ENCODE assay signal across 8 mouse cellular contexts in the genomic region with DNA sequence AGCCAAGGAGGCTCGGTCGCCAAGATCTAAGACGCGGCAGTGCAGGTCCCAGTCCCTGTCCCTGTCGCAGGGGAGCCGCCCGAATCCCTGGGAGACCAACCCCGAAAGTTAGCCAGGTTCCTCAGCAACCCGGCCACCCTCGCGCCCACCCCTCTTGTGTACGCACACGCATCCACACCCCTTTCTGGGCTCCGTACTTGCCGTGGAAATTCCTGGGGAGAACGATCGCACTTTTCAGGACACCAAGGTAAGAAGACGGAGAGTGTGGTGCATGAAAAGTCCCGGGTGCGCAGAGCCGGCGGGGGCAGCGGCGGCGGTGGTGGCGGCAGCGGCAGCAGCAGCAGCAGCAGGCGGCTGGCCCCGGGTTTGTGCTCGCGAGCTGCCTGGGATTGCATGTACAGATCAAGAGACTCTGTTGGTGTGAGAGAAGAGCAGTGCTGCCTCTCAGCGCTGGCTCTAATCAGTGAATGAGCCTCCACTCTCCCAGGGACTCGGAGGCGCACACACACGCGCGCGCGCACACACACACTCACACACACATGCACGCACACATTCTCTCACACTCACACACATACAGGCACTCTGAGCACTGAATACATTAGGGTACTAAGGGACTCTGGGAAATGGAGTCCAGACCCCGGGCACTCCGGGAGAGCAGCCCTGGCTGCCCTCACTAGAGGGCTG. TPM values are rescaled to one million over a fixed set of nuclear protein-coding genes. Genes with fewer than 3 reads are reported as not detected.
A peak's percentile ranks its signal among the peaks of the same experiment; 100 is the strongest.
DNase-seq lines count a peak whose midpoint lies in the region; ATAC-seq and TF ChIP-seq lines count a peak whose summit lies in the region.

A gene (minus strand): TSS at position 571 of the 684 bp plus-strand sequence.

- no peak for TF ChIP-seq CTCF in G1E (IDR thresholded peaks at IDR 0.05; ENCODE audit: low read depth, low read length)
- no peak for TF ChIP-seq CTCF in layer of hippocampus, adult 2 months (conservative IDR thresholded peaks at IDR 0.05)

- no peaks in the 10 kb centered on the region for H3K4me1 ChIP-seq in G1E (ENCODE audit: insufficient read depth, low read depth, low read length)
- H3K4me1 ChIP-seq in forebrain, embryonic 15.5 days = peaks cover 39% of the 10 kb centered on the region
- H3K4me1 ChIP-seq in liver, embryonic 16.5 days (ENCODE audit: control insufficient read depth, low read depth, low read length) = peaks cover 27% of the 10 kb centered on the region

- peaks cover 12% of the 10 kb centered on the region for H3K9me3 ChIP-seq in G1E (replicated peaks)
- H3K9me3 ChIP-seq in forebrain, embryonic 15.5 days = no peaks in the 10 kb centered on the region
- no peaks in the 10 kb centered on the region for H3K9me3 ChIP-seq in liver, embryonic 16.5 days (replicated peaks; ENCODE audit: control insufficient read depth, low read length)

- H3K4me2 ChIP-seq in forebrain, embryonic 15.5 days (replicated peaks) = peak within 1 kb of the TSS; percentile 70
- H3K4me2 ChIP-seq in liver, embryonic 16.5 days (ENCODE audit: low read depth, low read length) = peak within 1 kb of the TSS; percentile 81

- WGBS in forebrain, embryonic 15.5 days = under 1% methylated on average over 42 of the region's 42 CpGs
- under 1% methylated on average over 42 of the region's 42 CpGs for WGBS in liver, embryonic 16.5 days (ENCODE audit: insufficient replicate concordance)

- no peak for DNase-seq in G1E (ENCODE audit: low spot score)
- peak in 1 of 2 experiments; percentile 53 for DNase-seq in adrenal gland, postnatal 36 days
- DNase-seq in heart, postnatal 25 days (ENCODE audit: low spot score) = no peak
- peak; percentile 36 to 40 for DNase-seq in layer of hippocampus, adult 2 months (ENCODE audit: low spot score in 2 of 2)
- DNase-seq in retina, embryonic 14.5 days (ENCODE audit: low spot score) = peak; percentile 85
- DNase-seq in spleen, adult 18-20 months = no peak

- H3K36me3 ChIP-seq in G1E (replicated peaks) = no peaks in the 10 kb centered on the region
- H3K36me3 ChIP-seq in forebrain, embryonic 15.5 days = no peaks in the 10 kb centered on the region
- H3K36me3 ChIP-seq in liver, embryonic 16.5 days (ENCODE audit: control insufficient read depth, insufficient read depth) = no peaks in the 10 kb centered on the region

- intact Hi-C loops in heart, postnatal 25 days (cut with DNase I) = loop anchor here (5.0 kb wide), 1 partner anchor 149 kb away; no protein-coding TSS in a partner anchor

- peaks cover 56% of the 10 kb centered on the region for H3K27me3 ChIP-seq in G1E (ENCODE audit: insufficient read depth, low read length)
- peaks cover 56% of the 10 kb centered on the region for H3K27me3 ChIP-seq in forebrain, embryonic 15.5 days
- peaks cover 67% of the 10 kb centered on the region for H3K27me3 ChIP-seq in liver, embryonic 16.5 days (ENCODE audit: control insufficient read depth, insufficient read depth, low read depth, low read length)

- peak within 1 kb of the TSS; percentile 24; the same call in 1 of the 2 replicates for H3K27ac ChIP-seq in forebrain, embryonic 15.5 days (replicated peaks)
- peak within 1 kb of the TSS; percentile 55; the same call in 1 of the 2 replicates for H3K27ac ChIP-seq in layer of hippocampus, adult 2 months
- H3K27ac ChIP-seq in liver, embryonic 16.5 days (ENCODE audit: low read length) = no peak within 1 kb of the TSS

- no peak for ATAC-seq in G1E (ENCODE audit: extremely low read depth, insufficient number of reproducible peaks, low FRiP score, poor library complexity, severe bottlenecking)
- ATAC-seq in forebrain, embryonic 15.5 days (replicated peaks) = peak; percentile 87
- 0 out of 2 replicates have a peak, but pooled peaks have one; percentile 19 for ATAC-seq in liver, embryonic 16.5 days (ENCODE audit: low read depth)

- no peak within 1 kb of the TSS for H3K4me3 ChIP-seq in G1E (ENCODE audit: low read depth, low read length)
- peak within 1 kb of the TSS; percentile 45 for H3K4me3 ChIP-seq in forebrain, embryonic 15.5 days
- peak within 1 kb of the TSS; percentile 49 for H3K4me3 ChIP-seq in layer of hippocampus, adult 2 months
- peak within 1 kb of the TSS; percentile 64 for H3K4me3 ChIP-seq in liver, embryonic 16.5 days (ENCODE audit: low read depth, low read length)

- H3K9ac ChIP-seq in forebrain, embryonic 15.5 days (replicated peaks) = peak within 1 kb of the TSS; percentile 34
- H3K9ac ChIP-seq in liver, embryonic 16.5 days (ENCODE audit: low read depth, low read length) = no peak within 1 kb of the TSS

RNA-seq across cellular contexts. Expression of the gene that starts here (rescaled TPM):
- total RNA-seq in G1E (2014; fragmentation: Nextera tagmentation) (73.8 and 87.7 TPM in 2 replicates), G1E (2017) (83.8 and 88.7 TPM in 2 replicates)
- polyA plus RNA-seq in G1E (2012) = 109 and 113 TPM in 2 replicates
- total RNA-seq in adrenal gland, postnatal 36 days (2021) = 10 to 100 TPM; 78.8 to 88.1 TPM
- polyA plus RNA-seq in forebrain, embryonic 15.5 days (2015; fragmentation: Nextera tagmentation; extraction: Ambion mirVana) = 122 and 128 TPM in 2 replicates
- 10 to 100 TPM; 30.5 to 31.5 TPM for total RNA-seq in heart, postnatal 25 days (2021)
- 100 to 1,000 TPM; 184 to 189 TPM for total RNA-seq in layer of hippocampus, adult 2 months (2021)
- 21.5 and 21.6 TPM in 2 replicates for polyA plus RNA-seq in liver, embryonic 16.5 days (2015; fragmentation: Nextera tagmentation; extraction: Ambion mirVana)

Comparison
In these comparisons a context has a peak if more than half of its experiments do, and no peak if none do; other contexts are left out.
1. DNase-seq: peak in layer of hippocampus, adult 2 months (2 of 2) and retina, embryonic 14.5 days (single experiment); none in G1E (single experiment), heart, postnatal 25 days (single experiment) and spleen, adult 18-20 months (0 of 2).